Mouse (Mus musculus): ENCODE measurements around the gene Sgms1. TPM values are rescaled to one million over a fixed set of nuclear protein-coding genes. Genes with fewer than 3 reads are reported as not detected.

Sgms1 gene
- total and polyA plus RNA-seq, 2 experiments from 2014 or later: 21.3 to 28.4 TPM

DNA sequence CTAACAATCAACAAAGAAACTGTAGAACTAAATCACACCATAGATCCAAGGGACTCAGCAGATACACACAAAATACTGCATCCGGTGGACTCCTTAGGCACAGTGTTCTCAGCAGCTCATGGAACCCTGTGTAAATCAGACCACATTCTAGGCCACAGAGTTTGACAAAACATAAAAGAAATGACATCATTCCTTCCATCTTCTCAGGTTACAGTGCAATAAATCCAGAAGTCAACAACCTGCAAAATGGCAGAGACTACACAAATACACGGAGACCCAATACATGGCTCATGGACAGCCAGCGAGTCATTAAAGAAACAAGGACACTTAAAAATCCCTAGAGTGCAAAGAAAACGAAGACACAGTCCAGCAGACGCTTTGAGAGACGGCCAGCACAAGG lies 51.8 kb downstream of the Sgms1 start:
- H3K4me1 ChIP-seq (ENCODE audit: insufficient read depth, low read length): 0 out of 2 replicates have a peak, but pooled peaks cover 5% of the 10 kb centered on the region
- WGBS: 59% methylated on average over 6 of the region's 6 CpGs
- H3K9ac ChIP-seq (replicated peaks; ENCODE audit: low read length, poor library complexity, severe bottlenecking): no peak overlapping the region
- H3K4me2 ChIP-seq (ENCODE audit: low read depth, low read length, poor library complexity, severe bottlenecking): no peak overlapping the region
- no peaks in the 10 kb centered on the region for H3K9me3 ChIP-seq (ENCODE audit: low read length)
- DNase-seq (ENCODE audit: low spot score) (no peak), ATAC-seq (ENCODE audit: low FRiP score) (no peak)
- no peak overlapping the region for H3K4me3 ChIP-seq (ENCODE audit: low read depth, low read length)
- H3K27me3 ChIP-seq (ENCODE audit: insufficient read depth, low read length): no peaks in the 10 kb centered on the region
- no peaks in the 10 kb centered on the region for H3K36me3 ChIP-seq (ENCODE audit: insufficient read depth, low read length)
- no peak for TF ChIP-seq CTCF (IDR thresholded peaks at IDR 0.05)
- H3K27ac ChIP-seq (ENCODE audit: low read depth, low read length): no peak overlapping the region

DNA sequence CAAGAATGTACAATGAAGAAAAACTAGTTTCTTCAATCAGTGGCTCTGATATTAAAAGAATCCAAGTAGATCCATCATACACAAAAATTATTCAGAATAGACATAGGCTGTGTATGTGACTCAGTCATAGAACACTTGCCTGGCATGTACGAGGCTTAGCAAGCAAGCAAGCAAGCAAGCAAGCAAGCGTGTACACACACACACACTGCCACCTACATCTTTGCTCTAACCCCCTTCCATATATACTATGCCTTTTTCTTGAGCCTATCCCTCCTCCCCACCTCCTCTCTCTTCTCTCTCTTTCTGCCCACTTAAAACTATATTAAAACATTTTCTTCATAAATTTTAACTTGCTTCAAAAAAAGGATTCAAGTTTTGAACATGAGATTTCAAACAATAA lies 54.8 kb downstream of the Sgms1 start:
- ATAC-seq (ENCODE audit: low FRiP score) (no peak), DNase-seq (ENCODE audit: low spot score) (no peak)
- Histone ChIP-seq H3K4me2 (ENCODE audit: low read depth, low read length, poor library complexity, severe bottlenecking) (no peak overlapping the region), H3K9me3 (ENCODE audit: low read length) (no peaks in the 10 kb centered on the region), H3K27ac (ENCODE audit: low read depth, low read length) (no peak overlapping the region), H3K9ac (replicated peaks; ENCODE audit: low read length, poor library complexity, severe bottlenecking) (no peak overlapping the region), H3K4me3 (ENCODE audit: low read depth, low read length) (no peak overlapping the region), H3K4me1 (ENCODE audit: insufficient read depth, low read length) (0 out of 2 replicates have a peak, but pooled peaks cover 4% of the 10 kb centered on the region), H3K36me3 (ENCODE audit: insufficient read depth, low read length) (no peaks in the 10 kb centered on the region), H3K27me3 (ENCODE audit: insufficient read depth, low read length) (no peaks in the 10 kb centered on the region)
- WGBS: 94% methylated on average over 2 of the region's 2 CpGs
- TF ChIP-seq CTCF (IDR thresholded peaks at IDR 0.05): no peak

DNA sequence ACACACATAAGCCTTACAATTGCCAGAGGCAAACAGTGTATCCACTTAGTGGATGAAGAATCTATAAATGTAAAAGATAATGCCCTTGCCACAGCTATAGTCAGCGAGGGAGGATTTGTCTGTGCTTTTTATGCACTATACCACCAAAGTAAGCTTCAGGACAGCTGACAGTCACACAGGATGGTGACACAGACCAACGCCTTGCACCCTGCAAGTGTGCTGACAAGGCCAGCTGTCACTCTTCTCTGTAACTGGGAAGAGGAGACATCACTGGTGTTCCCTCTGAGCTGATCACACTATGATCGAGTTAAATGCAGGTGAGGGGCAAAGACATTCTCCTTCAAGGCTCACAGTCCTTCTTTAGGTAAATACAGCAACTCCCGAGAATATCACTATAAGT lies 56.0 kb downstream of the Sgms1 start:
- Histone ChIP-seq H3K9ac (replicated peaks; ENCODE audit: low read length, poor library complexity, severe bottlenecking) (no peak overlapping the region), H3K27ac (ENCODE audit: low read depth, low read length) (no peak overlapping the region), H3K4me1 (ENCODE audit: insufficient read depth, low read length) (0 out of 2 replicates have a peak, but pooled peaks cover 4% of the 10 kb centered on the region), H3K36me3 (ENCODE audit: insufficient read depth, low read length) (no peaks in the 10 kb centered on the region), H3K27me3 (ENCODE audit: insufficient read depth, low read length) (no peaks in the 10 kb centered on the region), H3K9me3 (ENCODE audit: low read length) (no peaks in the 10 kb centered on the region), H3K4me2 (ENCODE audit: low read depth, low read length, poor library complexity, severe bottlenecking) (no peak overlapping the region), H3K4me3 (ENCODE audit: low read depth, low read length) (no peak overlapping the region)
- DNase-seq (ENCODE audit: low spot score) (no peak), ATAC-seq (ENCODE audit: low FRiP score) (no peak)
- 80% methylated on average over 4 of the region's 4 CpGs for WGBS
- no peak for TF ChIP-seq CTCF (IDR thresholded peaks at IDR 0.05)

DNA sequence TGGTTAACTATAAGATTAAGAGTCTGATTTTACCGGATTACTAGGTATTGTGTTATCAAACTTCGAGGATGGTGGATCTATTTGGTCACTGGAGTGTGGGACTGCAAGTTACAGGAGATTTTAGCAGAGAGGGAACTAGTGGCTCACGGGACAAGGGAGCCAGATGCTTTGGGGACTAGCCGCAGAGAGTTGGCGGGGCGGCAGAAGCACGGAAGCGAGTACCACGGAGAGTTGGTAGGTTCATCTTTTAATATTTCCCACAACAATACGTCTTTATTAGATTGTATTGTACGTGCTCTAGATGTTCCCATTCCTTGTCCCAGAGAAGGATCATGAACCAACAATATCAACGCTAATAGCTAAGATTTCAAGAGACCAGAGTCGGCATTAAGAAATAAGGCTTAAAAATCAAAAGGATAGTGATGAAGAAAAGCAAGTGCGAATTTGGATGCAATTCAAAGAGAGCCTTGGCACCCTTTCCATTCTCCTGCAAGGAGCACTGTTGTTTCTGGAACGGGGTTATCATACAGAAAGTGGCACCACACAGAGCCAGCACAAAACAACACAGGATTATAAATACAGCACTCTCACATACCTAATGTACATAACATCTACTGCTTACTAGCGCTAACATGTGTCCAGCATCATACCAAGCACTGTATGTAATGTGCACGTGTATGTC lies 56.6 kb downstream of the Sgms1 start:
- H3K4me2 ChIP-seq (ENCODE audit: low read depth, low read length, poor library complexity, severe bottlenecking): no peak overlapping the region
- H3K36me3 ChIP-seq (ENCODE audit: insufficient read depth, low read length): no peaks in the 10 kb centered on the region
- TF ChIP-seq CTCF (IDR thresholded peaks at IDR 0.05): no peak
- H3K27me3 ChIP-seq (ENCODE audit: insufficient read depth, low read length): no peaks in the 10 kb centered on the region
- H3K27ac ChIP-seq (ENCODE audit: low read depth, low read length): no peak overlapping the region
- H3K4me3 ChIP-seq (ENCODE audit: low read depth, low read length): no peak overlapping the region
- 0 out of 2 replicates have a peak, but pooled peaks cover 4% of the 10 kb centered on the region for H3K4me1 ChIP-seq (ENCODE audit: insufficient read depth, low read length)
- WGBS: 82% methylated on average over 17 of the region's 17 CpGs
- no peak overlapping the region for H3K9ac ChIP-seq (replicated peaks; ENCODE audit: low read length, poor library complexity, severe bottlenecking)
- DNase-seq (ENCODE audit: low spot score) (no peak), ATAC-seq (ENCODE audit: low FRiP score) (no peak)
- no peaks in the 10 kb centered on the region for H3K9me3 ChIP-seq (ENCODE audit: low read length)

DNA sequence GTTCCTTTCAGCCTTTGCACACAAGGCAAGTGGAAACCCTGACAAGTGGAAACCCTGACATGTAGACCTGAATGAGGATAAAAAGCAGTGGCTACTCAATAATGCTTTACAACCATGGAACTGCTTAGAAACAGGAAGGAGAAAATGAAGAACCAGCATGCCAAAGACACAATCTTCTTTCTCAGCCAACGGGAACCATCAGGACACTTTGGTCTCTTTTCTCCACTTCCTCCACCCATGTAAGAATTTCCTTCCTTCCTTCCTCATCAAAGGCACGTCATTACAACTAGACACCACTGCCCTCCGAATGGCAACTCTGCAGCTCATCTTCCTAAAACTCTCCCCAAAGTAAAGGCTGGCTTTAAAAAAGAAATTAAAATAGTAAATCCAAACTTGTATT lies 59.3 kb downstream of the Sgms1 start:
- H3K4me3 ChIP-seq (ENCODE audit: low read depth, low read length): no peak overlapping the region
- H3K27me3 ChIP-seq (ENCODE audit: insufficient read depth, low read length): no peaks in the 10 kb centered on the region
- DNase-seq (ENCODE audit: low spot score) (no peak), ATAC-seq (ENCODE audit: low FRiP score) (no peak)
- 0 out of 2 replicates have a peak, but pooled peaks cover 4% of the 10 kb centered on the region for H3K4me1 ChIP-seq (ENCODE audit: insufficient read depth, low read length)
- no peaks in the 10 kb centered on the region for H3K9me3 ChIP-seq (ENCODE audit: low read length)
- H3K4me2 ChIP-seq (ENCODE audit: low read depth, low read length, poor library complexity, severe bottlenecking): no peak overlapping the region
- no peaks in the 10 kb centered on the region for H3K36me3 ChIP-seq (ENCODE audit: insufficient read depth, low read length)
- H3K9ac ChIP-seq (replicated peaks; ENCODE audit: low read length, poor library complexity, severe bottlenecking): no peak overlapping the region
- no peak for TF ChIP-seq CTCF (IDR thresholded peaks at IDR 0.05)
- H3K27ac ChIP-seq (ENCODE audit: low read depth, low read length): no peak overlapping the region
- 84% methylated on average over 3 of the region's 3 CpGs for WGBS

DNA sequence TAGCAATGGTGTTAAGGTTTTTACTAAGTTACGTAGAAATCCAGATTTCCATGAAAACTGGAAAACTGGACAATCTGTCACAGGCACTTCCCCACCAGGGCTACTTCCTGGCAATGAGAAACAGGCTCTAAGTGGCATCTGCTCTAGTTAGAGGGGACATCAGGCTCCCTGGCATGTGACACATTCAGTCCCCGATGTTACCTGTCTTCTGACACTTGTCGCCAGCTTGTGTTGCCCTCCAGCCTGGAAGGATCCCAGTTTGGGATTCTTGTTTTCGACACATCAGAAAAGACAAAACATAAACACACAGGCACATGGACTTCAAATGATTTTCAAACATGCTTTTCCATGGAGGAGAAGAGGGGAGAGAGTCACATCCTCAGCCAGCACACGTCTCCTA lies 60.0 kb downstream of the Sgms1 start:
- H3K9ac ChIP-seq (replicated peaks; ENCODE audit: low read length, poor library complexity, severe bottlenecking): no peak overlapping the region
- no peaks in the 10 kb centered on the region for H3K9me3 ChIP-seq (ENCODE audit: low read length)
- H3K27ac ChIP-seq (ENCODE audit: low read depth, low read length): no peak overlapping the region
- 0 out of 2 replicates have a peak, but pooled peaks cover 4% of the 10 kb centered on the region for H3K4me1 ChIP-seq (ENCODE audit: insufficient read depth, low read length)
- DNase-seq (ENCODE audit: low spot score) (no peak), ATAC-seq (ENCODE audit: low FRiP score) (no peak)
- no peak overlapping the region for H3K4me2 ChIP-seq (ENCODE audit: low read depth, low read length, poor library complexity, severe bottlenecking)
- WGBS: 83% methylated on average over 5 of the region's 5 CpGs
- H3K36me3 ChIP-seq (ENCODE audit: insufficient read depth, low read length): no peaks in the 10 kb centered on the region
- TF ChIP-seq CTCF (IDR thresholded peaks at IDR 0.05): no peak
- no peak overlapping the region for H3K4me3 ChIP-seq (ENCODE audit: low read depth, low read length)
- no peaks in the 10 kb centered on the region for H3K27me3 ChIP-seq (ENCODE audit: insufficient read depth, low read length)

Data from midbrain, postnatal 0 days (tissue).